Mouse (Mus musculus) embryonic facial prominence, embryonic 11.5 days (tissue): ENCODE results near the gene Gpcpd1. TPM values are rescaled to one million over a fixed set of nuclear protein-coding genes. Genes with fewer than 3 reads are reported as not detected.

Experiments used
- polyA plus RNA-seq: library from polyadenylated mRNA; unstranded; fragments of >200 nt; fragmentation: Nextera tagmentation; extraction: Ambion mirVana; gene quantifications from 2 replicates; pipeline ENCODE4 v1.2.1, GENCODE M21; 2014

The Gpcpd1 gene
- polyA plus RNA-seq, 1 experiment from 2014 or later: 40.1 TPM

Other genes starting within 250 kb of the Gpcpd1 start
- gene Prokr2, start 202.3 kb downstream of the Gpcpd1 start, polyA plus RNA-seq: 2.6 and 4.3 TPM in 2 replicates
- gene Shld1, start 99.2 kb upstream of the Gpcpd1 start, polyA plus RNA-seq: 16.7 and 17.9 TPM in 2 replicates
- gene Chgb, start 193.5 kb upstream of the Gpcpd1 start, polyA plus RNA-seq: 3.5 and 4.4 TPM in 2 replicates
- 41.4 and 43.7 TPM in 2 replicates for gene Trmt6, start 228.3 kb upstream of the Gpcpd1 start, polyA plus RNA-seq
- 25.0 and 25.7 TPM in 2 replicates for gene Mcm8, start 228.4 kb upstream of the Gpcpd1 start, polyA plus RNA-seq